Mouse (Mus musculus) common myeloid progenitor, adult 5-6 weeks (primary cell): ENCODE data around the gene Ebf1. TPM values are rescaled to one million over a fixed set of nuclear protein-coding genes. Genes with fewer than 3 reads are reported as not detected.

ENCODE experiments used
- ATAC-seq: replicated peaks from 2 replicates; pipeline ENCODE4 v1.8.0; 2016; ENCODE audit warnings: low read depth, mild to moderate bottlenecking, moderate TSS enrichment, inconsistent platforms; ENCODE audit not compliant: poor library complexity, severe bottlenecking
- total RNA-seq: library from RNA; stranded (forward); fragments of 200-1000, 187-1606 nt; gene quantifications from 2 replicates; pipeline ENCODE4 v1.2.3, GENCODE M21; 2017

Ebf1 gene
- total RNA-seq, 1 experiment from 2014 or later, result not detected

GRCm38 (mm10) chr11:44875171-44875570 lies 258.1 kb downstream of the Ebf1 start:
- ATAC-seq, result no peak

DNA sequence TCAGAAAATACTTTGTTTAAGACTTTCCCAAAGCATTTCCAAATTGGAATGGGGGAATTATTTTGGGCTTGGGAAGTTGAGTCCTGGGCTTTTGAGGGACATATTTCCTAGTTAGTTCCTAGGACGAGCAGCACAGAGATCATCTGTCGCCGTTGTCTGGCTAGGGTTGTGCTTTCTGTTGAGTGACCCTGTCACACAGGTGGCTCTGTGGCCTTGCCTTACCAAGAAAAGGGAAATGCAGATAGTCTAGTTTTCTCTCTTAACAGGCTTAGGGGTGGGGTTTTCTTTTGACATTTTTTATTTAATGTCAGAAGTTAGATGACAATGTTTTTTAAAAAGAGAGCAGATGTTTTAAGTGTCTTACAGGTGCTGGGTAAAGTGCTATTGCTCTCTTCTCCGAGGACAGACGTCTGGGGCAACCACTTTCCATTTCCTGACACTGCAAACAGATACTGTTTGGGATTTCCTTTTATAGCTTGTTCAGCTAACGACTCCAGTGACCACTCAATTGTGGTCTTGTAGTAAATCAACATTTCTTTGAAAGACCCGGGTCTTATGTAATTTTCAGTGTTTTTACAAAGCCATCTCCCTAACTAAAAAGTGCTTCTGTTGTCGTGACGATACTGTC lies 264.1 kb downstream of the Ebf1 start:
- ATAC-seq, result peak; percentile 83

DNA sequence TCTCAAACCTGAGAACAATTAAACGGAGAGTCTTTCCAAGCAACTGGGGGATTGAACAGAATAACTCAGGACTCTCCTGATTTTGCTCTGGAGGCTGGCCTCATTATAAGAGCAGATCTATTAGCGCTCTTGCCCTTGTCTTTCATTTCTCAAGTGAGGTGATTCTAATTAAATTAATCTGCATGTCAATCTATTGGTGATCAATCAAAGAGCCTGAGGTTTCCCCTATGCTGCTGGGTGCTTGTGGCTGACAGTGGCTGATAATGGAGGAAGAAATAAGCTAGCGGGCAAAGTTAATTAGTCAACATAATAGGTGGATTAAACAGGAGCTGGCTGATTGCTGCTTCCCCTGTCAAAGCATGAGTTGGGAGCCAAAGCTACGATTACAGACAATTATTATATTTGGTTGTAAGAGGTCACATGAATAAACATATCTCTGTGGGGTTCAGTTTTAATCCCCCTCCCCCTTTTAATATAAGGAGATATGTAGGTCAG lies 265.4 kb downstream of the Ebf1 start:
- ATAC-seq, result no peak

- ATAC-seq, result no peak
Observed at GRCm38 (mm10) chr11:44884337-44884736, 267.2 kb downstream of the Ebf1 start.

- no peak for ATAC-seq
Observed at GRCm38 (mm10) chr11:44886897-44887296, 269.8 kb downstream of the Ebf1 start.

DNA sequence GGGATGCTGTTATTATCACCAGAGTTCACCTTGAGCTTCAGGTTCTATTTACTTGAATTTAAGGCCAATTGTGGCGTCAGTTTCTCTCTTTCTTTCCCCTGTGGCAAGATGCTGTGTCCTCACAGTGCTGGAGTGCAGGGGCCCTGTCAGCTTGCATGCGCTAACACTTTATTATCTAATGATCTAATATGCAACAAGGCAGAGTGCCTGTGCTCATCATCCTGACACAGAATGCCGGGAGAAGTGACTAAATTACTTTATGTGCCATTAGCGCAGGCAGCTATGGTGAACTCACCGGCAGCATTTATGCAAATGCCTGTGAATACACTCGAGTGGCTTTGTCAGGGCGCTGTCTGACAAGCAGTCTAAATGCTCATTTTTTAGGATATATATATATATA lies 270.6 kb downstream of the Ebf1 start:
- no peak for ATAC-seq

GRCm38 (mm10) chr11:44888390-44888789 lies 271.3 kb downstream of the Ebf1 start:
- no peak for ATAC-seq

GRCm38 (mm10) chr11:44892814-44893521 lies 275.9 kb downstream of the Ebf1 start:
- peak; percentile 34 for ATAC-seq

DNA sequence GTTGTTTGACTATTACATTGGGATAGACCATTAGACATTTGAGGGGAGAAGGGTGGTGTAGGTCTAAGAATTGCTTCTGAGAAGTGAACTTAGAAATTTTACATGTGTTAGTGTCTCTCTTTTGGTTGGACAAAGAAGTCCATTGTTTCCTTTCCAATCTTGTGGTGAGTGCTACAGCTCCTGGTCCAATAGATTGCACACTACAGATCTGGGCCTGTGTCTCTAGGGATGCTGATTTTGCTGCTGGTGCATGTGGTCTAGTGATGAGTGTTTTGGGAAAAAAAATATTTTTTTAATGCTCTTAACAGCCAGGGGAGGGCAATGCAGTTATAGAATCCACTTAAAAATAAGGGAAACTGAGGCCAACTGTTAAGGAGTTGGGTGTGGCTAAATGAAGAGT lies 276.9 kb downstream of the Ebf1 start:
- ATAC-seq, result no peak

GRCm38 (mm10) chr11:44894798-44895197 lies 277.7 kb downstream of the Ebf1 start:
- ATAC-seq, result no peak

- no peak for ATAC-seq
Observed at GRCm38 (mm10) chr11:44895893-44896292, 278.8 kb downstream of the Ebf1 start.

GRCm38 (mm10) chr11:44897140-44897665 lies 280.1 kb downstream of the Ebf1 start:
- peak; percentile 80 for ATAC-seq

DNA sequence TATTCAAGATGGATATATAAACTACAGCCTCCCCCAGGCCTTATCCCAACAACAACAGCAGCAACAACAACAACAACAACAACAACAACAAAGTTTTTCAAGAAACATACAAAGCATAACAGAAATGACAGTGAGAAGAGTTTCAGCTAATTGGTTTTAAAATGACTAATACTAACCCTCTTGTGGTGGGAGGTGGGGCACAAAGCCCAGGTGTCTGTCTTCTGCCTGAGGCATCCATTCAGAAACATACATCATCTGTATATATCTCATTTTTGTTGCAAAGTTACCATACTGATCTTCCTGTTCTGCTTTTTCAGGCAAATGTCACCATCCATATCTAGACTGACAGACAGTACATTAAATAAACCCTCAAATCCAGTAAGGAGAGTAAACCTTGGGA lies 282.4 kb downstream of the Ebf1 start:
- ATAC-seq, result no peak

DNA sequence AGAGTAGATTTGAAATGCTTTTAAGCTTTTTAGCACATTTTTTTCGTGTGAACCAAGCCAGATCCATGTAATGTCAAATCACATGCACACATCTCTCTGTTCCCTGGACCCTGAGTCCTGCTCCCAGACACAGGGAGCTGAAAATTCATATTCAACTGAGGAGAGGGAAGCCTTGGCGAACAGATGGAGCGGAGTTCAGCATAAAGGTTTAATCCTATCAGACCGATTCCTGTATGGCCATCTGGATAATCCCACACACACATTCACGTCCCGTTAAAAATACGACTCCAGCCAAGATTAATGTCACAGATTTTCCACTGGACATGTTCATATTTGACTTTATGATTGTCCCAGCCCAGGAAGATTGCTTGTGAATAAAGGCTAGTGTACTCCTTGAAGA lies 282.8 kb downstream of the Ebf1 start:
- ATAC-seq, result no peak

- no peak for ATAC-seq
Observed at GRCm38 (mm10) chr11:44900496-44900895, 283.4 kb downstream of the Ebf1 start.

- no peak for ATAC-seq
Observed at GRCm38 (mm10) chr11:44901715-44902114, 284.6 kb downstream of the Ebf1 start.

DNA sequence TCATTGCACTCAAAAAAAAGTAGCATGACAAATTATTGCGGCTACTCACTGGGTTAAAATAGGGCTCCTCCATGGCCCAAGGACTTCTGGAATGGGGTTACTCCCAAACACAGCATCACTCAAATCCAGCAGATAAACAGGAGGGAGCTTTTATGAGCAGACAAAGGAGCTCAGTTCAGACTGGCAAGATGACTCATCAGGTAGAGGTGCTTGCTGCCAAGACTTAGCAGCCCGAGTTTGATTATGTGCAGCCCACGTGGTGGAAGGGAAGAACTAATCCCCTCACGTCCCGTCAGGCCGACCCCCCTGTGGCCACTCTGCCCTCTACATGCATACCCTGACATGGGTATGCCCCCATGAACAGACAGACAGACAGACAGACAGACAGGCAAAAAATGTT lies 285.0 kb downstream of the Ebf1 start:
- ATAC-seq, result no peak

DNA sequence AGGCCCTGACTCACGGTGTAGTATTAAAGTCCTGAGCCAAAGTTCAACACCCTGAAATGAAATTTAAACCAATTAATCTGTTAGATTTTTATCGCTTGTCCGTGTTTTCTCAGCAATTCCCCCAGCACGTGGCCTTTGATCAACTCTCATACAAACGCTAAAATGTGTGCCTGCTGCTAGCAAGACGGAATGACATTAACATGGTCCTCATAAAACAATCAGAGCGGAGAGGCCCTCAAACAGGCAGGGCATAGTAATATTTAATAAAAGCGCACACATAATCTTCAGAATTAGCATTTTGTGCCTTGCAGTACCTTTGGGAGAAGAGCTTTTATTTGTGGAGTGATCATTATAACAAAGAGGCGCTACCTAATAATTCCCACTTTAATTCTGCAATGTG lies 287.0 kb downstream of the Ebf1 start:
- ATAC-seq, result no peak

- no peak for ATAC-seq
Observed at GRCm38 (mm10) chr11:44906456-44906855, 289.3 kb downstream of the Ebf1 start.

DNA sequence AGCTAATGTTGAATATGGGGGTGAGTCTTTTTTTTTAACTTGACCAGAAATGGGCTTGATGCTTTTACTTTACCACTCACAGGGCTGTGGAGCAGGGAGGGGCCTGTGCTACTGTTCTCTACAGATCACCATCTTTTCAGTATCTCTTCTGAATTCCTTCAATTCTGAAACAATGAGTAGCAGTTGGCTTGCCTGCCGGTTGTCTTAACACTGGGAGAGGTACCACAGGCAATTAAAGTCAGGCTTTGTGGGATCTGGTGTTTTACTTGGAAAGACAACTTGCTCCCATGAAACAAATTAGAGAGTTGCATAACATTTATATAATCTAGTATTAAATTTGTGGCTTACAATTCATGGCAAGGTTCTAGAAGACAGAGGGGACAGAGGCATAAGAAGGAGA lies 294.6 kb downstream of the Ebf1 start:
- ATAC-seq, result no peak

DNA sequence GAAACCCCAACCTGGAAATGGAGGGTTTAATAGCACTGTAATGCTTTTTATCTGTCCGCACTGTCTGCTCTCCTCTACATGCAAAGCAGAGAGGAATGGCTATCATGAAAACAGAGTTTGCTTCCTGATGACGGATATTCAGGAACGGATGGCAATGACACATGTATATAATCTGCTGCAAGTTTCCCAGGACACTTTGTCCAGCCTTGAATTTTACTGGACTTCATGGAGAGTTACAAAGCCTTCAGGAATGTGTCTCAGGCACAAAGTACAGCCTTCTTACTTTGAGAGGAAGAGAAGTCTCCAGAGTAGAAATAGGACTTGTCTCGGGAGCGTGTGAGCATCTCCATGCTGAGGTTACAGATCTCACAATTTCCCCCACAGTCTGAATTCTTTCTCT lies 296.7 kb downstream of the Ebf1 start:
- no peak for ATAC-seq

- ATAC-seq, result no peak
Observed at GRCm38 (mm10) chr11:44917059-44917458, 299.9 kb downstream of the Ebf1 start.
